Mouse (Mus musculus): ENCODE measurements at regions not wholly inside any gene's neighbourhood (a gene's known extent, or its start where the extent isn't known, plus 50 kb on each side); places are given as distances from the start of the nearest gene placed in this dataset.

- TF ChIP-seq CTCF (IDR thresholded peaks at IDR 0.05; ENCODE audit: low read depth) (no peak), EP300 (IDR thresholded peaks at IDR 0.05; ENCODE audit: low read depth) (no peak)
These were observed 441.9 kb downstream of the Tm4sf1 start for GRCm38 (mm10) chr3:56859841-56860240.
